Mouse (Mus musculus): ENCODE data around the gene Mob3a. TPM values are rescaled to one million over a fixed set of nuclear protein-coding genes. Genes with fewer than 3 reads are reported as not detected.

Mob3a gene
- 34.8 and 38.1 TPM in 2 replicates for polyA plus RNA-seq (2016; fragmentation: Nextera tagmentation; extraction: Ambion mirVana)

DNA sequence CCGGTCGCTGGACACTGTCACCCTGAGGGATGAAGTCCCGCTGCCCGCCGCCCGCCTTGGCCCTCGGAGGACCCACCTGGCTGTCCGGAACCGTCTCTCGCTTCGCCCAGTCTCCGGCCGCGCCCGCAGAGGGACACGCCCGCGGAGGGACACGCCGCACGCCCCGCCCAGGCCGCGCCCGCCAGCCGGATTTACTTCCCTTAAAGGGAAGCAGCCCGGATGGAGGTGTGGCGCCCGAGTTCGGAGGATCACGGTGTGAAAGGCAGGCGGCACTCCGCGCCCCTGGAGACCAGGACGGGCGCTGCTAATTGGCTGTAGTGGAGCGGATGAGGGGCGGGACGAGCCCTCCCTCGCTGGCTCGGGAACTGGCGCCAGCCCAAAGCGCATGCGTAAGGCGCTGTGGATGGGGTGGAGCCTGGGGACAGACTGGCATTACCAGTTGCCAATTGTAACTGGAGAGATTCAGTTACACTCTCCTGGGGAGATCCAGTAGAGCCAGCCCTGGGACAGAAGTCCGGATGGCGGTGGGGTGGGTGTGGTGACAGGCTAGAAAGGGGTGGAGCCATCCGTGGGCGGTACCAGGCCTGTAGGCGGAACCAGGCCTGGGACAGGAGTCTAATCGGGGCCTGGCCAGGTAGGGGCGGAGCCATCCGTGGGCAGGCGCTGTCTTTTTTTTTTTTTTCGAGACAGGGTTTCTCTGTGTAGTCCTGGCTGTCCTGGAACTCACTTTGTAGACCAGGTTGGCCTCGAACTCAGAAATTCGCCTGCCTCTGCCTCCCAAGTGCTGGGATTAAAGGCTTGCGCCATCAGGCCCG is at the start of gene Mob3a, which contains the start of gene Izumo4:
TSS of gene Mob3a (minus strand) at position 257 of the 815 bp plus-strand sequence.
TSS of gene Izumo4 (plus strand) at position 464 of the 815 bp plus-strand sequence.
- peak within 1 kb of the TSS; percentile 69 for H3K27ac ChIP-seq (ENCODE audit: poor library complexity, severe bottlenecking)
- peak within 1 kb of the TSS; percentile 76 for H3K9ac ChIP-seq
- peak within 1 kb of the TSS; percentile 92 for H3K4me2 ChIP-seq
- peak within 1 kb of the TSS; percentile 62 for H3K4me3 ChIP-seq
- H3K4me1 ChIP-seq (replicated peaks), result peaks cover 66% of the 10 kb centered on the region
- H3K27me3 ChIP-seq (replicated peaks), result no peaks in the 10 kb centered on the region
- H3K36me3 ChIP-seq, result peaks cover 21% of the 10 kb centered on the region
- no peaks in the 10 kb centered on the region for H3K9me3 ChIP-seq (replicated peaks)
- ATAC-seq (ENCODE audit: insufficient number of reproducible peaks, low FRiP score), result peak; percentile 93
- under 1% methylated on average over 57 of the region's 59 CpGs for WGBS

DNA sequence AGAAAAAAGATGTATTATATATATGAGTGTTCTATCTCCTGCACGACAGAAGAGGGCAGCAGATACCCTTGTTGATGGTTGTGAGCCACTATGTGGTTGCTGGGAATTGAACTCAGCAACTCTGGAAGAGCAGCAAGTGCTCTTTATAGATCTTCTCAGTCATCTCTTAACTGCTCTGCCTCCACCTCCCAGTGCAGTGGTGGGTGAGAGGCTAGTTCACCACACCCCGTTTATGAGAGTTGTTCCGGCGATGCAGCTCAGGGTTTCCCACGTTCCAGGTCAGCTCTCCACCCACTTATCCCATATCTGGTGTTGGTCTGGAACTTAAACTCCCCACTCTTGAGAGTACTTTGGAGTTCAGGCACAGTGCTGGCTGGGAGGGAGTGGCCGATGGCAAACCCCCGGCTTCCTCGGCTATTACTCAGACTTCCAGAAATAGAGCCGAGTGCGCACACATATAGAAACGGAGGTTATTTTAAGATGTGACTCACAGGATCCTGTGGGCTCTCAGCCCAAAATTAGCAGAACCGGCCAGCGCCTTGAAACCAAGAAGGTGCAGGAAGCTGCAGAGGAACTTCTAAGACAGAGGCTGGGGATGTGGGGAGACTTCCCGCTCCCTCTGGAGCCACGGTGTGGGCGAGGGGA is 49.5 kb upstream of the Mob3a start:
- ATAC-seq (ENCODE audit: insufficient number of reproducible peaks, low FRiP score), result peak; percentile 62
- 2% methylated on average over 16 of the region's 16 CpGs for WGBS
- H3K4me3 ChIP-seq, result peak overlapping the region; percentile 42

DNA sequence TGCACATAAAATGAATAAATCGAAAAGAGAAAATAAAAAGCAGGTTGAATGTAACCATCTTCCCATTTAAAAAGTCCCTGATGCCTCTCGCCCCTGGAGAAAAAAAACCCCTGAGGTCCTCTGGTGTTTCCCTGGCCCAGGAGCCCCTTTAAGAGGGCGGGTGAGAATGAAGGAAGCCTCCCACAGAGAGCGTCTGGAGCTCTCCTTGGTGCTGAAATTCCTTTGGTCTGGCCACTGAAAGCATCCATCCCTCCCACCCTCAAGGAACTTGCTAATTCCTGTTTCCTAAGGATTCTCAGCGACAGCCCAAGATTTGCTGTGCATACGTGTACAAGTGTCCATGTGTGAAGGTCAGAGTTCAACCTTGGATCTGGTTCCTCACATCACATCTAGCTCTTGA is 46.8 kb upstream of the Mob3a start:
- WGBS, result 9% methylated on average over 6 of the region's 6 CpGs
- no peak overlapping the region for H3K27ac ChIP-seq (ENCODE audit: poor library complexity, severe bottlenecking)
- no peak overlapping the region for H3K4me2 ChIP-seq
- H3K27me3 ChIP-seq (replicated peaks), result no peaks in the 10 kb centered on the region
- ATAC-seq (ENCODE audit: insufficient number of reproducible peaks, low FRiP score), result no peak
- H3K4me1 ChIP-seq (replicated peaks), result peaks cover 35% of the 10 kb centered on the region
- H3K36me3 ChIP-seq, result no peaks in the 10 kb centered on the region
- no peak overlapping the region for H3K9ac ChIP-seq
- H3K9me3 ChIP-seq (replicated peaks), result no peaks in the 10 kb centered on the region
- no peak overlapping the region for H3K4me3 ChIP-seq

More for the DNA sequence above, 49.5 kb upstream of the Mob3a start:
- Histone ChIP-seq H3K9ac (peak overlapping the region; percentile 72), H3K4me1 (replicated peaks) (peaks cover 40% of the 10 kb centered on the region), H3K27me3 (replicated peaks) (no peaks in the 10 kb centered on the region), H3K9me3 (replicated peaks) (no peaks in the 10 kb centered on the region), H3K4me2 (peak overlapping the region; percentile 71), H3K36me3 (no peaks in the 10 kb centered on the region), H3K27ac (ENCODE audit: poor library complexity, severe bottlenecking) (peak overlapping the region; percentile 99)

DNA sequence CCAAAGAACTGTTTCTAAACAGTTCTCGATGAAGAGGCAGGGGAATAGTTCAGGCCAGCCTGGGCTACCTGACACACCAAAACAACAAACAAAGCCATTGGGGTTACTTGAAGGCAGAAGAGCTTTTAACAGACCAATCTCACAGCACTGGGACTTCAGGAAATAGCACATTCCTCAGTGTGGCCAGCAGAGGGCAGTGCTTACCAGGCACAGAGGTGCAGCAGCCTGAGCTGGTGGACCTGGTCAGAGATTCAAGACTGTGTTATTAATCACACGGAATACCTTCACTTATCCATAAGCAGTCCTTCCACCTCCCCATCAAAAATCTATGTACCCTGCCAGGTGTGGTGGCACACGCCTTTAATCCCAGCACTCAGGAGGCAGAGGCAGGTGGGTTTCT is 45.6 kb upstream of the Mob3a start:
- H3K4me2 ChIP-seq, result no peak overlapping the region
- WGBS, result 14% methylated on average over 3 of the region's 3 CpGs
- no peaks in the 10 kb centered on the region for H3K9me3 ChIP-seq (replicated peaks)
- no peak overlapping the region for H3K27ac ChIP-seq (ENCODE audit: poor library complexity, severe bottlenecking)
- no peak overlapping the region for H3K9ac ChIP-seq
- H3K27me3 ChIP-seq (replicated peaks), result no peaks in the 10 kb centered on the region
- H3K36me3 ChIP-seq, result no peaks in the 10 kb centered on the region
- no peak for ATAC-seq (ENCODE audit: insufficient number of reproducible peaks, low FRiP score)
- H3K4me3 ChIP-seq, result no peak overlapping the region
- H3K4me1 ChIP-seq (replicated peaks), result peaks cover 34% of the 10 kb centered on the region

DNA sequence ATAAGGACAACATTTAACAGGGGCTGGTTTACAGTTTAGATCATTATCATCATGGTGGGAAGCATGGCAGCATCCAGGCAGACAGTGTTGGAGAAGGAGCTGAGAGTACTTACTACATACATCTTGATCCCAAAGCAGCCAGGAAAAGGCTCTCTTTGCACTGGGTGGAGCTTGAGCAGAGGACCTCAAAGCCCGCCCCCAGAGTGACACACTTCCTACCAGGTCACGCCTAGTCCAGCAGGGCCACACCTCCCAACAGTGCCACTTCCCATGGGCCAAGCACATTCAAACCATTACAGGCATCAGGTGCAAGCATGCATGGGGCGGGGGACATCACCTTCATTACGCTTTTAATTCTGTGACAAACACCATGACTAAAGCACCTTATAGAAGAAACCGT is 42.5 kb upstream of the Mob3a start:
- no peaks in the 10 kb centered on the region for H3K9me3 ChIP-seq (replicated peaks)
- WGBS, result 32% methylated on average over 5 of the region's 5 CpGs
- no peak overlapping the region for H3K4me2 ChIP-seq
- H3K27ac ChIP-seq (ENCODE audit: poor library complexity, severe bottlenecking), result no peak overlapping the region
- H3K4me1 ChIP-seq (replicated peaks), result peaks cover 35% of the 10 kb centered on the region
- no peak overlapping the region for H3K4me3 ChIP-seq
- H3K9ac ChIP-seq, result no peak overlapping the region
- peak; percentile 54 for ATAC-seq (ENCODE audit: insufficient number of reproducible peaks, low FRiP score)
- no peaks in the 10 kb centered on the region for H3K36me3 ChIP-seq
- H3K27me3 ChIP-seq (replicated peaks), result no peaks in the 10 kb centered on the region

DNA sequence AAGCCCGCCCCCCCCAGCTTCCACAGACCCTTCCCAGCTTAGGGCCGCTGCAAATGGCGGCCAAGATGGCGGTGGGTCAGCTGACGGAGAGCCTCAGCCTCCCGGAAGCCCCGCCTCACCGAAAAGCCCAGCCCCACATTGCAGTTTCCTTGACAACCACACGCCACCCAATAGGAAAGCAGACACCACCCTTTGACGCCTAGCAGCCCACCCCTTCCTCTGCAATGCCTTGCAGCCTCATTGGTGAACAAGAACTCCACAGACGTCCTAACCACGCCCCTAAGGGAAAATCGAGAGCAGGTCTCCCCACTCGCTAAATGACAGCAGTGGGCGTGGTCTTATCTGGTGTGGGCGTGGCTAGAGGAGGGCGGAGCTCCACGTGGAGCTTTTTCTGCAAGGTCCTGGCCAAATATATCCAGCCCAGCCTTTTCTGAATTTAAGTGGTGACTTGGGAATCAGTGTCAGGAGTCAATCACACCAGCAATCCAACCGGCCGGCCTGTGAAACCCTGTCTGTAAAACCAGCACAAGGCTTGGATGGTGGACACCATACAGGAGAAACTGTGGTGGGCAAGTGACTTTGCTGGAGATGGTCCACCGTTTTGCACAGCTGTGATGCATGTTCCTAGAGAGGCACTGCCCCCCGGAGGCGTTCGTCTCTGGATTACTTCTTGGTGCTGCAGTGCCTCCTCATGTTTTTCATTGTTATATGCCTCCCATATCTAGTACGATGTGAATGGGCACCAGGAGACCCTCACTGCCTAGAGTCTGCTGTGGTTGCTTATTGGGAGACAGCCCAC is 40.6 kb upstream of the Mob3a start, which contains the start of gene Ap3d1:
TSS of gene Ap3d1 (minus strand) at position 85 of the 799 bp plus-strand sequence.
- Histone ChIP-seq H3K36me3 (peaks cover 8% of the 10 kb centered on the region; the same call in 1 of the 2 replicates), H3K4me3 (peak within 1 kb of the TSS; percentile 94), H3K9ac (peak within 1 kb of the TSS; percentile 91), H3K27ac (ENCODE audit: poor library complexity, severe bottlenecking) (peak within 1 kb of the TSS; percentile 72), H3K4me2 (peak within 1 kb of the TSS; percentile 97), H3K9me3 (replicated peaks) (no peaks in the 10 kb centered on the region), H3K4me1 (replicated peaks) (peaks cover 38% of the 10 kb centered on the region), H3K27me3 (replicated peaks) (no peaks in the 10 kb centered on the region)
- 2% methylated on average over 25 of the region's 25 CpGs for WGBS
- peak; percentile 98 for ATAC-seq (ENCODE audit: insufficient number of reproducible peaks, low FRiP score)

DNA sequence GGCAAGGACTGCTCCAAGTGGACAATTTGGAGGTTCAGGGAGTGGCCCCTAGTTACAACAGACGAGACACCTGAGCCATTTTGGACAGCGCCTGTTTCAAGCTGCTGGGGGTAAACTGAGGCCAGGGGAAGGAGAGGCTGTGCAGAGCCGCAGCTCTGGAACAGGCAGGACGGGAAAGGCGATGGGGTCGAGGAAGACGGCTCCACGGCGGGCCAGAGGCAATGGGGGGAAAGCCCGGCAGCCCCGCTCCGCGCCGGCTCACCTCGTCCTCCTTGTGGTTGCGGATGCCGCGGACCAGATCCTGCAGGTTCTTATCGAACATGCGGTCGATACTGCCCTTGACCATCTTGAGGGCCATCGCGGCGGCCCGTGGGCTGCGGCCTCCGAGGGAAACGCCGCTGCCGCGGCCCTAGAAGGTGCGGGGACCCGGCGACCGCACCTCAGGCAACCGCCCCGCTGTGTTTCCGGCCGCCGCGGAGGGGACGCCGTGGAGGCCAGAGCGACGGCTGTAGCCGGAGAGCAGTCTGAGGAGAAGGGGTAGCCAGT is 39.9 kb upstream of the Mob3a start:
- Histone ChIP-seq H3K4me1 (replicated peaks) (peaks cover 44% of the 10 kb centered on the region), H3K4me3 (peak overlapping the region; percentile 94), H3K4me2 (peak overlapping the region; percentile 97), H3K36me3 (peaks cover 15% of the 10 kb centered on the region; the same call in 1 of the 2 replicates), H3K27ac (ENCODE audit: poor library complexity, severe bottlenecking) (peak overlapping the region; percentile 72), H3K9ac (peak overlapping the region; percentile 91), H3K27me3 (replicated peaks) (no peaks in the 10 kb centered on the region), H3K9me3 (replicated peaks) (no peaks in the 10 kb centered on the region)
- ATAC-seq (ENCODE audit: insufficient number of reproducible peaks, low FRiP score), result peak; percentile 24
- under 1% methylated on average over 46 of the region's 46 CpGs for WGBS

DNA sequence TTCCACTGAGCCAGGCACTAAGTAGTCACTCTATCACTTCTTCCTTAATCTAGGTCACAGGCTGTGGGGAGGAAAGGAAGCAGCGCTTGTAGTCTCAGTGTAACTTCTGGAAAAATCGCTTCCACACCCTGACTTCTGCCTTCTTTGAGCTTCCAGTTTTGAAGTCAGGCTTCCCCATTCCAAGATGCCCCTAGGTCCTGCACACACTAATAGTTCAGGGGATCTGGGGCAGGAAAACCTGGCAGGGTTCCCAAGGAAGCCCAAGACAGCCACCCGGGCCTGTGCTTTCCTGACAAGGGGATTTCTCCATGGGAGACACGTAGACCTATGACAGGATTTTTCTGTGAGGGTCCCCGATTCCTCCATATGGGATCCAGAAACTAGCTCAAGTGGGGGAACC is 39.4 kb upstream of the Mob3a start:
- H3K9ac ChIP-seq, result peak overlapping the region; percentile 91
- peaks cover 48% of the 10 kb centered on the region for H3K4me1 ChIP-seq (replicated peaks)
- 12% methylated on average over 5 of the region's 5 CpGs for WGBS
- H3K4me2 ChIP-seq, result peak overlapping the region; percentile 97
- no peaks in the 10 kb centered on the region for H3K27me3 ChIP-seq (replicated peaks)
- H3K9me3 ChIP-seq (replicated peaks), result no peaks in the 10 kb centered on the region
- peaks cover 16% of the 10 kb centered on the region; the same call in 1 of the 2 replicates for H3K36me3 ChIP-seq
- H3K4me3 ChIP-seq, result peak overlapping the region; percentile 94
- no peak for ATAC-seq (ENCODE audit: insufficient number of reproducible peaks, low FRiP score)
- peak overlapping the region; percentile 72 for H3K27ac ChIP-seq (ENCODE audit: poor library complexity, severe bottlenecking)

DNA sequence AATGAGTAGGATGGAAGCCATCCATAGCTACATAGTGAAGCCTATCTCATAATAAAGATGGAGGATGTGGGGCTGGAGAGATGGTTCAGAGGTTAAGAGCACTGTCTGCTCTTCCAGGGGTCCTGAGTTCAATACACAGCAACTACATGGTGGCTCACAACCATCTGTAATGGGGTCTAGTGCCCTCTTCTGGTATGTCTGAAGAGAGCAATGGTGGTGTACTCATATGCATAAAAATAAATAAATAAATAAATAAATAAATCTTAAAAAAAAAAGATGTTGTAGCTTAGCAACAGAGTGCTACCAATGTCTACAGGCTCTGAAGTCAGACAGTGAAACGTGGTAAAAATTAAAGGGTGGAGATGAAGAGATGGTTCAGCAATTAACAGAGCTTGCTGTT is 36.9 kb upstream of the Mob3a start:
- no peak overlapping the region for H3K27ac ChIP-seq (ENCODE audit: poor library complexity, severe bottlenecking)
- H3K36me3 ChIP-seq, result peaks cover 29% of the 10 kb centered on the region
- WGBS, result 57% methylated on average over 1 of the region's 1 CpGs
- H3K4me1 ChIP-seq (replicated peaks), result peaks cover 48% of the 10 kb centered on the region
- ATAC-seq (ENCODE audit: insufficient number of reproducible peaks, low FRiP score), result no peak
- H3K4me3 ChIP-seq, result no peak overlapping the region
- no peaks in the 10 kb centered on the region for H3K9me3 ChIP-seq (replicated peaks)
- H3K9ac ChIP-seq, result no peak overlapping the region
- H3K27me3 ChIP-seq (replicated peaks), result no peaks in the 10 kb centered on the region
- H3K4me2 ChIP-seq, result no peak overlapping the region

DNA sequence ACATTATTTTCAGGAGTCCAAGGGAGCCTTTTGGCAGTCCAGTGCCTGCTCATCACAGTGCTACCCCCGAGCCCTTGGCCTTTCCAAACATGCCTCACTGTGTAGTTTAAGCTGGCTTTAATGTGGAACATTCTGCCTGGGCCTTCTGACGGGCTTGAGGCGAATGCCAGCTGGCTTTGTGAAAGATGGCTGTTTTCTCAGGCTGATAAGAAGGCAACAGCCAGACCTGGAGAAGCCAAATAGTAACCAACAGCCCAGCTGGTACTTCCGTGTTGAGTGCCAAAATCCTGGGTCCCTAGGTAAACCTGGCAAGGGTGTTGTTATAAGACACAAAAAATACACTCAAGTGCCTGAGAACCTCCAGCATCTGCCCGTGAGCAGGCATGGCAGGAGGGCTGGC is 35.0 kb upstream of the Mob3a start:
- Histone ChIP-seq H3K27ac (ENCODE audit: poor library complexity, severe bottlenecking) (no peak overlapping the region), H3K4me3 (no peak overlapping the region), H3K4me2 (no peak overlapping the region), H3K9me3 (replicated peaks) (no peaks in the 10 kb centered on the region), H3K4me1 (replicated peaks) (peaks cover 51% of the 10 kb centered on the region), H3K36me3 (peaks cover 44% of the 10 kb centered on the region), H3K9ac (no peak overlapping the region), H3K27me3 (replicated peaks) (no peaks in the 10 kb centered on the region)
- ATAC-seq (ENCODE audit: insufficient number of reproducible peaks, low FRiP score), result no peak
- 50% methylated on average over 5 of the region's 5 CpGs for WGBS

Measured in heart, embryonic 12.5 days (tissue).